Mouse (Mus musculus): ENCODE measurements around the gene Smim4. TPM values are rescaled to one million over a fixed set of nuclear protein-coding genes. Genes with fewer than 3 reads are reported as not detected.
A peak's percentile ranks its signal among the peaks of the same experiment; 100 is the strongest.

Gene Smim4
- 10 to 100 TPM; 26.4 to 28.0 TPM for total RNA-seq (2021)
- long read RNA-seq, experiment 1, transcript Smim4-201 (2 exons, 311 nt), result major isoform, 6 of 18 reads
- long read RNA-seq, experiment 1, partial matches to known transcripts, result 0 of 18 reads
- long read RNA-seq, experiment 1, other reads (novel, unspliced or antisense), result 10 of 18 reads
- long read RNA-seq, experiment 2, transcript Smim4-201 (2 exons, 311 nt), result major isoform, 19 of 30 reads
- long read RNA-seq, experiment 2, partial matches to known transcripts, result 0 of 30 reads
- long read RNA-seq, experiment 2, other reads (novel, unspliced or antisense), result 6 of 30 reads

DNA sequence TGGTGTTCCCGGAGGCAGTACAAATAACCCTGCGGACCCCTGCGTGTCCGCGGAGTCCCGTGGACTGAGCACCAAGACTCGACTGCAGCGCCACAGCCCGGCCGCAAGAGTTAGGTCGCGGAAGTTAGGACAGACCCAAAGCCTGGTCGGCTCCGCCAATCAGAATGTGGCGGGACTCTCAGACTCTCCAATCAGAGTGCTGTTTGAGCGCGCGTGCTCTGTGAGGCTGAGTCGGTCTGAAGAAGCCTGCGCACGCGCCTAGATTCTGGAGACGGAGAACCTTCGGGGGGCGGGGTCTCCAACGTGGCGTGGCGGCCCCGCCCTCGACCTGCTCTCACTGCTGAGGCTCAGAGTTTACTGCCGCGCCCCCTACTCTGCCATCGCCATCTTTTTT lies at the start of gene Smim4:
TSS of gene Smim4 (minus strand) at position 131 of the 394 bp plus-strand sequence.
- H3K4me3 ChIP-seq, result peak within 1 kb of the TSS; percentile 74
- H3K27ac ChIP-seq, result peak within 1 kb of the TSS; percentile 90
- peak; percentile 79 for TF ChIP-seq CTCF (conservative IDR thresholded peaks at IDR 0.05)
- peak; percentile 93 to 97 for DNase-seq (ENCODE audit: low spot score in 2 of 2)

DNA sequence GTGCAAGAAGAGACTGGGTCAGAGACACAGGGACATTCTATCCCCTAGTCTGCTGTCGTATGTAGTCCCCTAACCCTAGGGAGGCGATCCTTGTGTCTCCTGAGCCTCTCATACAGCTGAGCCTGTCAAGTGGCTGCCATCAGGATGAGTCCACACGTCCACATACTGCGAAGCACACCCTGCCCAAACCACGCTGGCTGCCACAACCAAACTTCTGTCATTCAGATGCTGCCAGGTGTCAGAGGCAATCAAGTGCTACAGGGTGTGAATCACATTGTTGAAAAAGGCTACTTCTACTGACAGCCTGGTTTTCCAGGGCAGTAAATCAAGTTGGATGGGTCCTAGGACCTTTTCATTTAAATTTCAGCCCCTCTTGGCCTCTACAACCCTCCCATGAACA lies 49.0 kb upstream of the Smim4 start:
- H3K4me3 ChIP-seq, result no peak overlapping the region
- TF ChIP-seq CTCF (conservative IDR thresholded peaks at IDR 0.05), result no peak
- DNase-seq (ENCODE audit: low spot score in 2 of 2), result no peak
- peak overlapping the region; percentile 59; the same call in 1 of the 2 replicates for H3K27ac ChIP-seq

DNA sequence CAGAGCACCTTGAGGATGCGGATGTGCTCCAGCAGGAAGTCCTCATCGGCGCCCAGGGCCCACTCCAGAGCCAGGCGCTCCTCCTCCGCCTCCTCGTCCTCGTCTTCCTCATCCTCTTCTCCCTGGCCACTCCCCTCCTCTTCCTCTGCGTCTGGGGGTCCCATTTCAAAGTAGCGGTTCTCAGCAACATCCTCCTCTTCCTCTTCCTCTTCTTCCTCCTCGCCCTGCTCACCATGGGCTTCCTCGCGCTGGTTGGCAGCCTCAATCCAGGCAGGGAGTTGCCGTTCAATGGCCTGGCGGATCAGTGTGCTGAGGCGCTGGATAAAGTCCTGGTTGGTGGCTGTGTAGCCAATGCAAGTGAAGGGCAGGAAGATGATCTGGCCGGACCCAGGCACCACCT lies 48.5 kb upstream of the Smim4 start:
- Histone ChIP-seq H3K27ac (peak overlapping the region; percentile 59; the same call in 1 of the 2 replicates), H3K4me3 (no peak overlapping the region)
- DNase-seq (ENCODE audit: low spot score in 2 of 2), result no peak
- TF ChIP-seq CTCF (conservative IDR thresholded peaks at IDR 0.05), result no peak

DNA sequence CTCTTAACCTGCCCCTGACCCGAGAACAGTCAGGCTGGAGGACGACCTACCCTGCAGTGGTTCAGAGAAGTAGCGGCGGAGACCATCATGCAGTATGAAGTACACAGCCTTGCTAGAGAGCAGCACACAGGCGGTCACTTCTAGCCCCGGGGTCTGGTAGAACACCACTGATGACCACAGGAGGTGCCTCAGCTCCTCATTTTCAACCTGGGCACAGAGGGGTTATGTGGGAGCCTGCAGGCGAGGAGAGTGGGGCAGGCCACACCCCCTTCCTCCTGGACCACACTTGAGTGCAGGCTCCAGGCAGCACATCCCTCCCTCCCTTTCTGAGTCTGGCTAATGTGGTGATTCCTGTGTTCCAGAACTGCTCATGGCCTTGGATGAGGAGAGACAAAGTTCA lies 44.8 kb upstream of the Smim4 start:
- H3K27ac ChIP-seq, result peak overlapping the region; percentile 15
- DNase-seq (ENCODE audit: low spot score in 2 of 2), result no peak
- no peak for TF ChIP-seq CTCF (conservative IDR thresholded peaks at IDR 0.05)
- H3K4me3 ChIP-seq, result no peak overlapping the region

DNA sequence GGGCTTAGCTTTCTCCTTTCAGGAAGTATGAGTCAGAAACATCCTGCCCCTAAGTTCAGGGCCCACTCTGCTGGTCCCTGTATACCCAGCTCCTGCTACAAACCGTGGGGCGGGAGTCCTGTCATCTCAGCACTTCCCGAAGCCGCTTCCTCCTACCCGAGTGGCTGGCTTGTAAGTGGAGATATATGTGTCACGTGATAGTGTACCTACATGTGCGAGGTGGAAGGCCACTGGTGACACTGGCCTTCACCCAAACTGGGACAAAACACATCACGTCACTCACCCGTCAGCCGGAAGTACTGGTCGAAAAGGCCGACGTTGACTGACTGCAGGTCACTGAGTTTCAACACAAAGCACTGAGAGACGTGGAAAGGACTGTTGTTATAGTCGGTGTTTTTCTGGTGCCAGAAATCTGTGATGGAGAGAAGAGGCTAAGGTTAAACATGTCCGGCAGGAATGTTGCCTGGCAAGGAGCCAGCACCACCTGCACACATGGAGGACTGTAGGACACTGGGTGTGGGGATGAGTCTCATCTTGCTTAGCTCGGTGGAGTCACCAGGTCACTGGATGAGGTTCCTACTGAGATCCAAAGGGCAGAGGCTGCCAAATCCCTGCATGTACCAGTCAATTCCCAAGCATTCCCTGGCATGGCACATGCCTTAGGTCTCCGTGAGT lies 44.2 kb upstream of the Smim4 start:
- Histone ChIP-seq H3K27ac (peak overlapping the region; percentile 15), H3K4me3 (no peak overlapping the region)
- no peak for DNase-seq (ENCODE audit: low spot score in 2 of 2)
- TF ChIP-seq CTCF (conservative IDR thresholded peaks at IDR 0.05), result no peak

DNA sequence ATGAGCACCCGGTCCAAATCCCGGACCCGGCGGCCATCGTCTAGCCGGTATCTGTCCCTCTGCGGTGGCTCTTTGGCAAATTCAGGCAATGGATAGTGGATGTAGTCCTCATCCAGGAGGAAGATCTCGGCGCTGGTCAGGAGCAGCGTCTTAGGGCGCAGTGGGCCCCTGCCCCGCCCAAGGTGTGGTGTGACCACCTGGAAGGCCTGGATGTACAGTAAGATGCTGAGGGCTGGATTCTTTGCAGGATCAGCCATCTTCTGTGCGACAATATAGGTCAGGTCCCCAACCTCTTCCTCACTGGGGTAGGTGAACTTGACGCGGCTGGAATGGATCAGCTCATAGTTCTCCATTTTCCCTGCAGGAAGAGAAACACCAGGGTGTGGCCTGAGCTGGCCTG lies 43.1 kb upstream of the Smim4 start:
- peak overlapping the region; percentile 60; the same call in 1 of the 2 replicates for H3K27ac ChIP-seq
- no peak for DNase-seq (ENCODE audit: low spot score in 2 of 2)
- no peak overlapping the region for H3K4me3 ChIP-seq
- no peak for TF ChIP-seq CTCF (conservative IDR thresholded peaks at IDR 0.05)

DNA sequence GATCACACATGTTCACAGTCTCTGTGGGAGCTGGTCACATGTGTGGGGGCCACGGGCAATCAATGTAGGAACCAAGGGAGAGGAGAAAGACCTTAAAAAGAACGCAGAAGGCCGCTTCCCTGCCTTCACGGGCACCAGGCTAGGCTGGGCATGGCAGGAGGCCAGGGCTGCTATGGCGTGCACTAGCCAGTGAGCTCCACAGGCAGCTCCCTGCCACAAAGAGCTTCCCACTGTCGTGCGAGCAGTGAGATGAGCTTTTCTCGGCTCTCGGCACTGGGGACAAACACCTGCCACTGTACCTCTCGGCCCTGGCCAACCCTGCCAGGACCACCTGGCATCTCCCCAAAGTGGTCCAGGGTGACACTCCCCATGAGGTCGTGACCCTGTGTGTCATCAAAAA lies 42.6 kb upstream of the Smim4 start:
- Histone ChIP-seq H3K4me3 (no peak overlapping the region), H3K27ac (peak overlapping the region; percentile 60)
- no peak for TF ChIP-seq CTCF (conservative IDR thresholded peaks at IDR 0.05)
- DNase-seq (ENCODE audit: low spot score in 2 of 2), result no peak

DNA sequence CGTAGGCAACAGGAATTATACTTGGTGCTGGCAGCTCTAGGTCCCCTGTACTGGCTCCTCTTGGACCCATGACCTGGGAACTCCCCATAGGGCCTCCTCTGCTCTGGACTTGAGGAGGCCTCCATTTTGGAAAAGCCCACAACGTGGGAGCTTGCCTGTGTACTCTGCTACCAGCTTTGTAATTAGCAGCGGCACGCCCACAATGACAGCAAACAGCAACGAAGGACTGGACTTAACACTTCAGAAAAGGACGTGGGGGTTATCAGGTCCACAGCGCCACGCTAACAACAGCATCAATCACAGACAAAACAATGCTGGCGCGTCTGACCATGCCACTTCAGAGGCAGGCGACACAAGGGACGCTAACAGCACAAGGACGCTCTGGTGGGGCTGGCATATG lies 42.2 kb upstream of the Smim4 start:
- TF ChIP-seq CTCF (conservative IDR thresholded peaks at IDR 0.05), result no peak
- H3K27ac ChIP-seq, result peak overlapping the region; percentile 60

DNA sequence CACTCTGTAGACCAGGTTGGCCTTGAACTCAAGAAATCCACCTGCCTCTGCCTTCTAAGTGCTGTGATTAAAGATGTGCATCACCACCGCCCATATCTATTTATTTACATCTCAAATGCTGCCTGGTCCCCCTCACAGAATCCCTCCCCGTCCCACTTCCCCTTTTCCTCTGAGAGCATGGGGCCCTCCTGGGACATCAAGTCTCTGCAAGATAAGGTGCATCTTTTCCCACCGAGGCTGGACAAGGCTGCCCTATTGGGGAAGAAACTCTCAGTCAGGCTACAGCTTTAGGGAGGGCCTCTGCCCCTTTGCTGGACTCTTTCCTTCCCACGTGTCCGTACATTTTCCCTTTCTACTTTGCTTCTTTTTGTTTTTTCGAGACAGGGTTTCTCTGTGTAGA lies 40.8 kb upstream of the Smim4 start:
- no peak for TF ChIP-seq CTCF (conservative IDR thresholded peaks at IDR 0.05)
- Histone ChIP-seq H3K27ac (no peak overlapping the region), H3K4me3 (no peak overlapping the region)
- no peak for DNase-seq (ENCODE audit: low spot score in 2 of 2)

More for the DNA sequence above, 42.2 kb upstream of the Smim4 start:
- no peak overlapping the region for H3K4me3 ChIP-seq
- no peak for DNase-seq (ENCODE audit: low spot score in 2 of 2)

DNA sequence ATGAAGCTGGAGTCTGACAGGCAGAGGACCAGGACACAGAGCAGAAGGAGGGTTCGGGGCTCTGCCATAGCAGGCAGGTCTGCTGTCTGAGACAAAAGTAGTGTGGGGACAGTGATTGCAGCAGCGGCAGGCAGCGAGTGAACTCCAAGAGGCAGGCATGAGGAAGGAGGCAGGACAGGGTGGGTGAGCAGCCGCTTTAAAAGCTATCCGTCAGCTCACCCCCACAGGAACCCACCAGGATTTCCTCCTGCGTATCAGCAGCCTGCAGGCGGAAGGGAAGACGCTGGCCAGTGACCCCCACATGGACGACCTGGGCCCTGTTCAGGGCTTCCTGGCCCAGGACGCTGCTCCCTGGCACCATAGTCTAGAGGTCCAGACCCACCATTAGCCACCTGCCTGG lies 39.7 kb upstream of the Smim4 start, which contains the start of gene Stab1:
TSS of gene Stab1 (minus strand) at position 217 of the 400 bp plus-strand sequence.
- Histone ChIP-seq H3K4me3 (peak within 1 kb of the TSS; percentile 33), H3K27ac (peak within 1 kb of the TSS; percentile 32; the same call in 1 of the 2 replicates)

DNA sequence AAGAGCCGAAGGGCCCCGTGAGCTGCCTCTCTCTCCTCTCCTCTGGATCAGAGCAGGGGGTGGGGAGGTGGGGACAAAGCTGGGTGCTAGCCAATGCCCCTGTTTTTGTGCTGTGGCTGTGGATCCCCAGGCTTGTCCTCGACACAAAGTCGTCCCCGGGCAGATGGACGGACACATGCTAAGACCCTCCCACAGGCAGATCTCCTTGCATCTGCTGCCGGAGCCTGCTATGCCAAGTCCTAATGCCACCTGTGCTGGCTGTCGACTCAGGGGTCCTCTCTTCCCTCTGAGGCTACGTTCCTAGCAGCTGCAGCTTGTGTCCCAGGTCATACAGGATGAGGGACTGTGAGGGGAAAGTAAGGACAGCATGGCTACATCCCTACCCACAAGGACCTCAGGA lies 38.1 kb upstream of the Smim4 start:
- peak overlapping the region; percentile 32; the same call in 1 of the 2 replicates for H3K27ac ChIP-seq
- no peak for DNase-seq (ENCODE audit: low spot score in 2 of 2)
- no peak overlapping the region for H3K4me3 ChIP-seq
- no peak for TF ChIP-seq CTCF (conservative IDR thresholded peaks at IDR 0.05)

More for the DNA sequence above, 39.7 kb upstream of the Smim4 start, which contains the start of gene Stab1:
- no peak for TF ChIP-seq CTCF (conservative IDR thresholded peaks at IDR 0.05)
- no peak for DNase-seq (ENCODE audit: low spot score in 2 of 2)

DNA sequence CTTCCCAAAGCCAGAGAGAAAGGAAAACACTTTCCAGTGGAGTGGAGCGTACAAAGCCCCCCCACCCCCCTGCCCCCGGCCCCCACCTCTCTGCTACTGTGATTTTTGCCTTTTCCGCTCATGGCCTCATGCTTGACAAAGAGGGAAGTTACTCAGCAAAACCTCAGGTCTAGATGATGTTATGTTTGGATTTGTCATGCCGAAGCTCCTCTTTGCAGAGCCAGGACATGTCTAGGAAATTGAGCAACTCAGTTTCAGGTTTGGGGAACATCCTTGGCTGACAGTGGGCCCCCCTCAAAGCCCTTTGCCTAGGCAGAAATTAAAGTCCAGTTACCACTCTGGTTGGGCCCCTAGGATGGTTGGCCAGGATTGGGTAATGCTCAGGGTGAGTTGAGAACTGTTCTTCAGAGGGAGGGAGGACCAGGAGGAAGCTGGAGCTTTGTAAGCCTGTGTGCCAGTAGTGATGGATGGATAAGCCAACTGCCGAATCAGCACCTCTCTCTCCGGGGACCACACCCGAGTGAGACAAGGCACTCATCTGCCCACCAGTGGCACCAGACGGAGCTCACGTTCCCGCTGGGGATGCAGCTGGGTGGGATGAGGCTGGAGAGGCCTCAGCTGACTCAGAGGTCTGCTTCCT lies 37.4 kb upstream of the Smim4 start:
- DNase-seq (ENCODE audit: low spot score in 2 of 2), result no peak
- Histone ChIP-seq H3K27ac (peak overlapping the region; percentile 54; the same call in 1 of the 2 replicates), H3K4me3 (no peak overlapping the region)
- no peak for TF ChIP-seq CTCF (conservative IDR thresholded peaks at IDR 0.05)

DNA sequence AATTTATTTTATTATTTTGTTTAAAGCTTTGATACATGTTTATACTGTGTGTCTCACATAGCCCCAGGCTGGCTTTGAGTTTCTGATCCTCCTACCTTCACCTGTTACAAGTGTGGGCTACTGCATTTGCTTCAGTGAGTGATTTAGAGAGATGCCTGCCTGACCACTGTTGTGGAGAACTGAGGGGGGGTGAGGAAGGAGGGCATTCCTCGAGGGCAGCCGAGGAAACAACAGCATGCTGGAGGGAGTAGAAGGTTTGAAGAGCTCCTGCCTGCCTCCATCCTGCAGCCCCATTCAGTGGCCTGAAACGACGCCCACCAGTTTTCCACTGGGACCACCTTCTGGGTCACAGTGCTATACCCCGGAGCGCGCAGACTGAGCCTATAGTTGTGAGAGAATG lies 36.7 kb upstream of the Smim4 start:
- Histone ChIP-seq H3K4me3 (no peak overlapping the region), H3K27ac (no peak overlapping the region)
- TF ChIP-seq CTCF (conservative IDR thresholded peaks at IDR 0.05), result no peak
- DNase-seq (ENCODE audit: low spot score in 2 of 2), result no peak
